Mouse (Mus musculus): ENCODE results near the gene Ptgdr2. TPM values are rescaled to one million over a fixed set of nuclear protein-coding genes. Genes with fewer than 3 reads are reported as not detected.
A peak's percentile ranks its signal among the peaks of the same experiment; 100 is the strongest.

Gene Ptgdr2
- polyA plus RNA-seq, 1 experiment from 2014 or later, result not detected

DNA sequence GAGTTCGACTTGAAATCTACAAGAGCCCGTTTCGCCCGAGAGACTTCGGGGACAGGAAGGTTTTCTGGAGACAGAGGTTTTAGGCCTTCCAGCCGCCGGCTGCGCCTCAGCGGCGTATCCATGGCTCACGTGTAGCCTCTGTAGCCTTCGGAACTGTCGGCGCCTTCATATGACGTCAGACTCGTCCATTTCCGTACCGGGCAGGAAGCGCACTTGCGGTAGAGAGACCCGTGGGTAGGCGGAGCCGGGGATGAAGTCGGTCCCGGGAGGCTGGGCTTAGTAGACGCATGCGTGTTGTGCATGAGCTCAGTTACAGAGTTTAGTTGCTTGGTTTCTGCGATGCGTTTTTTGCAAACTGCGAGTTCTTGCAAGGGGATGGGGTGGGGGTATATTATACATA lies 12.2 kb downstream of the Ptgdr2 start, which contains the start of gene Ccdc86:
Ccdc86 (minus strand) TSS at position 155 of the 400 bp plus-strand sequence.
- no peaks in the 10 kb centered on the region for H3K27me3 ChIP-seq (ENCODE audit: control insufficient read depth, insufficient read depth, low read length)
- H3K36me3 ChIP-seq (replicated peaks; ENCODE audit: control insufficient read depth, insufficient read depth, low read depth, low read length), result peaks cover 9% of the 10 kb centered on the region; the same call in 1 of the 2 replicates
- no peaks in the 10 kb centered on the region; the same call in 1 of the 2 replicates for H3K4me1 ChIP-seq (ENCODE audit: control insufficient read depth, insufficient read depth, low read length)
- ATAC-seq (replicated peaks; ENCODE audit: insufficient number of reproducible peaks, low FRiP score, low TSS enrichment, low read depth) (peak; percentile 96), DNase-seq (ENCODE audit: low spot score) (peak; percentile 100)
- 0% methylated on average over 30 of the region's 30 CpGs for WGBS
- peak within 1 kb of the TSS; percentile 97 for H3K4me2 ChIP-seq (ENCODE audit: low read depth, low read length)
- H3K4me3 ChIP-seq (ENCODE audit: low read depth, low read length), result peak within 1 kb of the TSS; percentile 80
- peak within 1 kb of the TSS; percentile 79 for H3K9ac ChIP-seq (replicated peaks; ENCODE audit: low read length)
- H3K27ac ChIP-seq (replicated peaks; ENCODE audit: low read depth, low read length), result no peak within 1 kb of the TSS
- no peaks in the 10 kb centered on the region for H3K9me3 ChIP-seq (replicated peaks; ENCODE audit: control insufficient read depth, low read length)

DNA sequence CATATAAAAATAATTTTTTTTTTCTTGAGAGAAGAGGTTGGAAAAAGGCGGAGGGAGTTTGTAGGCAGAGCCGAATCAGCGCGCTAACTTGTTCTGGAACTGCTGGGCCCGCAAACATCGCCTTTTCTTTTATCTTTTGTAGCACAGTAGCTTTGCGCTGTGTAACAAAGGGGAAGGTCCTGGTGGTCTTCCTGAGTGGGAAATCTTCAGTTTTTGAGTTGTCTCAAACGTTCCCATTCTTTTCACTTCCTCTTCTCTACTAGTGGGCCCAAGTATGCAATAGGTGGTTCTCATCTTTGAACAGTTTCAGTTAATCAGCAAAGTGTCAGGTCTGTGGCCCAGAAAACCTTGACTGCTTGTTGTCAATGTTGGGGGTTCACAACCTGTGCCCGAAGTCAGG lies 12.6 kb downstream of the Ptgdr2 start:
- no peak for DNase-seq (ENCODE audit: low spot score)
- WGBS, result 39% methylated on average over 9 of the region's 9 CpGs
- Histone ChIP-seq H3K36me3 (replicated peaks; ENCODE audit: control insufficient read depth, insufficient read depth, low read depth, low read length) (peaks cover 7% of the 10 kb centered on the region; the same call in 1 of the 2 replicates), H3K4me2 (ENCODE audit: low read depth, low read length) (peak overlapping the region; percentile 37; the same call in 1 of the 2 replicates), H3K9me3 (replicated peaks; ENCODE audit: control insufficient read depth, low read length) (no peaks in the 10 kb centered on the region), H3K27ac (replicated peaks; ENCODE audit: low read depth, low read length) (no peak overlapping the region), H3K4me3 (ENCODE audit: low read depth, low read length) (no peak overlapping the region), H3K9ac (replicated peaks; ENCODE audit: low read length) (no peak overlapping the region; the same call in 1 of the 2 replicates), H3K4me1 (ENCODE audit: control insufficient read depth, insufficient read depth, low read length) (no peaks in the 10 kb centered on the region; the same call in 1 of the 2 replicates), H3K27me3 (ENCODE audit: control insufficient read depth, insufficient read depth, low read length) (no peaks in the 10 kb centered on the region)
- ATAC-seq (replicated peaks; ENCODE audit: insufficient number of reproducible peaks, low FRiP score, low TSS enrichment, low read depth), result no peak

DNA sequence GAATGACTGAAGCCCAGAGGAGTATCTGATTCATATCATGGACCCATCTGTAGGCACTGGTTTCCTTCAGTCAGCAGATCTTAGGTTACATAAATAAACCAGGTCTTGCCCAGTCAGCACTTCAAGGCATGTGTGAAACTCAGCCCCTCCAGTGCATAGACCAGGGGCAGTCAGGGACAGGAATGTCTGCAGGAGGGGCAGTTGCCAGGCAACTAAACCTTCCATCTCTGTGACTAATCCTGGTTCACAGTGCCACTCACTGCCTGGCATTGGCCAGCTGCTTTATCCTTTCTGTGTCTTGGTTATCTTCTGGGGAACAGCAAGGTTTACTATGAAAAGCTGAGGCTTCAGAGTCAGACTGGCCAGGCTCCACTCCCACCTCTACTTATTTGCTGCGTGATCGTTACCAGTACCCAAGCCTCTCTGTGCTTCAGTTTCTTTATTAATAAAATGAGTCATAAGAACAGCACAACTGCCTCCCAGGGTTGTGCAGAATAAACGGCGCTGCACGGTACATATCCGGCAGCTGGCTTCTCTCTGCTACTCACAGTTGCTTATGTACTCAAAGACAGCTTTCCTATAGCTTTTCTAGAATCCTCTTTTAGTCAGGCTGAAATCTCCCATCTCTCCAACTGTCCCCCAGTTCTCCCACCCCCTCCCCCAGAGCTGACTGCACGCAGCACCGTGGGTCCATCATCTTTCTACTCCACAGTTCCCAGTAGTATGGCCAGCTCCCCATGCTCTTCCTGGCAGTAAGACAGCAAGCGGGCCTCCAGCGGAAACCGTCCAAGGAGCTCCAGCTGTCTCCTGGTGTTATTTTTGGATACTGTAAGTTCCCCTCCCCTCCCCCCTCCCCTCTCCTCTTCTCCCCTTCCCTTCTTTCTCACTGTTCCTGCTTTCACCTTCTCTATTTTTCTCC lies 15.3 kb downstream of the Ptgdr2 start:
- Histone ChIP-seq H3K4me1 (ENCODE audit: control insufficient read depth, insufficient read depth, low read length) (no peaks in the 10 kb centered on the region; the same call in 1 of the 2 replicates), H3K36me3 (replicated peaks; ENCODE audit: control insufficient read depth, insufficient read depth, low read depth, low read length) (no peaks in the 10 kb centered on the region), H3K4me2 (ENCODE audit: low read depth, low read length) (no peak overlapping the region), H3K4me3 (ENCODE audit: low read depth, low read length) (no peak overlapping the region), H3K27ac (replicated peaks; ENCODE audit: low read depth, low read length) (peak overlapping the region; percentile 41; the same call in 1 of the 2 replicates), H3K9ac (replicated peaks; ENCODE audit: low read length) (no peak overlapping the region), H3K9me3 (replicated peaks; ENCODE audit: control insufficient read depth, low read length) (no peaks in the 10 kb centered on the region), H3K27me3 (ENCODE audit: control insufficient read depth, insufficient read depth, low read length) (no peaks in the 10 kb centered on the region)
- WGBS, result 69% methylated on average over 11 of the region's 11 CpGs
- ATAC-seq (replicated peaks; ENCODE audit: insufficient number of reproducible peaks, low FRiP score, low TSS enrichment, low read depth) (0 out of 2 replicates have a peak, but pooled peaks have one; percentile 5), DNase-seq (ENCODE audit: low spot score) (peak; percentile 21)

- ATAC-seq (replicated peaks; ENCODE audit: insufficient number of reproducible peaks, low FRiP score, low TSS enrichment, low read depth) (no peak; the same call in 1 of the 2 replicates), DNase-seq (ENCODE audit: low spot score) (peak; percentile 89)
- Histone ChIP-seq H3K4me1 (ENCODE audit: control insufficient read depth, insufficient read depth, low read length) (no peaks in the 10 kb centered on the region), H3K4me2 (ENCODE audit: low read depth, low read length) (no peak overlapping the region), H3K9ac (replicated peaks; ENCODE audit: low read length) (no peak overlapping the region), H3K9me3 (replicated peaks; ENCODE audit: control insufficient read depth, low read length) (no peaks in the 10 kb centered on the region), H3K27ac (replicated peaks; ENCODE audit: low read depth, low read length) (no peak overlapping the region), H3K4me3 (ENCODE audit: low read depth, low read length) (no peak overlapping the region), H3K27me3 (ENCODE audit: control insufficient read depth, insufficient read depth, low read length) (no peaks in the 10 kb centered on the region), H3K36me3 (replicated peaks; ENCODE audit: control insufficient read depth, insufficient read depth, low read depth, low read length) (no peaks in the 10 kb centered on the region)
- 35% methylated on average over 11 of the region's 11 CpGs for WGBS
Measured at GRCm38 (mm10) chr19:10959085-10959977, 22.4 kb downstream of the Ptgdr2 start.

GRCm38 (mm10) chr19:10959978-10960346 lies 23.0 kb downstream of the Ptgdr2 start:
- 44% methylated on average over 12 of the region's 12 CpGs for WGBS
- ATAC-seq (replicated peaks; ENCODE audit: insufficient number of reproducible peaks, low FRiP score, low TSS enrichment, low read depth), result no peak
- H3K4me2 ChIP-seq (ENCODE audit: low read depth, low read length), result no peak overlapping the region

DNA sequence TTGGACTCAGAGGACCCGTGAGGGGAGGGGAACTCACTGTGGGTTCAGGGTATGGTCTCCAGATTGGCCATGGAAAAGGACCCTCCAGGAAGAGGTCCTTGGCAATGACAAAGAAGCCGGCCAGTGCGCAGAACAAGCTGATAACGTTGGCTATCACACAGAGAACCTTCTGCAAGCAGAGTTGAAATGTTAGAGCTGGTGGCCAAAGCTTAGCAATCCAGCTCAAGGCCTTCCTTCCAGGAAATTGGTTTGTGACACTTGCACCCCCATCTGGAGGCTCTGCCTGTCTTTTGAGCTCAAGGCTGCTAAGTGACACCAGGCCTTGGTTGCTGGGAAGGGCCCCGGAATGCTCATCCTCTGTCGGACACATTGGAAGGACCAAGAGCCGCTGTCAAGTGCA lies 28.8 kb downstream of the Ptgdr2 start:
- Histone ChIP-seq H3K9me3 (replicated peaks; ENCODE audit: control insufficient read depth, low read length) (no peaks in the 10 kb centered on the region), H3K4me1 (ENCODE audit: control insufficient read depth, insufficient read depth, low read length) (no peaks in the 10 kb centered on the region), H3K4me2 (ENCODE audit: low read depth, low read length) (no peak overlapping the region), H3K27ac (replicated peaks; ENCODE audit: low read depth, low read length) (no peak overlapping the region), H3K36me3 (replicated peaks; ENCODE audit: control insufficient read depth, insufficient read depth, low read depth, low read length) (no peaks in the 10 kb centered on the region), H3K4me3 (ENCODE audit: low read depth, low read length) (no peak overlapping the region), H3K9ac (replicated peaks; ENCODE audit: low read length) (no peak overlapping the region), H3K27me3 (ENCODE audit: control insufficient read depth, insufficient read depth, low read length) (no peaks in the 10 kb centered on the region)
- WGBS, result 86% methylated on average over 7 of the region's 7 CpGs
- no peak for ATAC-seq (replicated peaks; ENCODE audit: insufficient number of reproducible peaks, low FRiP score, low TSS enrichment, low read depth)
- no peak for DNase-seq (ENCODE audit: low spot score)

More at GRCm38 (mm10) chr19:10959978-10960346, 23.0 kb downstream of the Ptgdr2 start:
- Histone ChIP-seq H3K9ac (replicated peaks; ENCODE audit: low read length) (no peak overlapping the region), H3K9me3 (replicated peaks; ENCODE audit: control insufficient read depth, low read length) (no peaks in the 10 kb centered on the region), H3K4me3 (ENCODE audit: low read depth, low read length) (no peak overlapping the region), H3K36me3 (replicated peaks; ENCODE audit: control insufficient read depth, insufficient read depth, low read depth, low read length) (no peaks in the 10 kb centered on the region), H3K27me3 (ENCODE audit: control insufficient read depth, insufficient read depth, low read length) (no peaks in the 10 kb centered on the region), H3K27ac (replicated peaks; ENCODE audit: low read depth, low read length) (no peak overlapping the region), H3K4me1 (ENCODE audit: control insufficient read depth, insufficient read depth, low read length) (no peaks in the 10 kb centered on the region)
- DNase-seq (ENCODE audit: low spot score), result no peak

DNA sequence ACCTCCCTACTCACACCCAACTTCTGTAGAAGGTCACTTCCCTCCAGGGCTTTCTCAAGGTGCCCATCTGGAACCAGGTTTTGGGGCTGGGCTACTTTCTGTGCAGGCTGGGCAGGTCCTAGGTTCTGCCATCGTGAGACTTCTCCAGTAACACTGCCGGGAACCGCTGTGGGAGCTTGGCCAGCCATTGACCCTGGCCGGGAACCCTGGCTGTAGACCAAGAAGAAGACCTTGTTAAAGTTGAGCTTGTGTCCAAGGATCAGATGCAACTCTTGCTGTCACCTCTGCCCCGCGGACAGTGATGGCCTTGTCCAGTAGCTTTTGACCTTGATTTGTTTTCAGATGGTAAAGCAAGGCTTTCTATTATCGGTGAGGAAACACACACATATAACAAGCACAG lies 31.6 kb downstream of the Ptgdr2 start:
- DNase-seq (ENCODE audit: low spot score), result no peak
- ATAC-seq (replicated peaks; ENCODE audit: insufficient number of reproducible peaks, low FRiP score, low TSS enrichment, low read depth), result no peak
- WGBS, result 89% methylated on average over 7 of the region's 7 CpGs
- Histone ChIP-seq H3K9ac (replicated peaks; ENCODE audit: low read length) (no peak overlapping the region), H3K4me3 (ENCODE audit: low read depth, low read length) (no peak overlapping the region), H3K27ac (replicated peaks; ENCODE audit: low read depth, low read length) (no peak overlapping the region), H3K36me3 (replicated peaks; ENCODE audit: control insufficient read depth, insufficient read depth, low read depth, low read length) (no peaks in the 10 kb centered on the region), H3K4me2 (ENCODE audit: low read depth, low read length) (no peak overlapping the region), H3K27me3 (ENCODE audit: control insufficient read depth, insufficient read depth, low read length) (no peaks in the 10 kb centered on the region), H3K9me3 (replicated peaks; ENCODE audit: control insufficient read depth, low read length) (no peaks in the 10 kb centered on the region), H3K4me1 (ENCODE audit: control insufficient read depth, insufficient read depth, low read length) (no peaks in the 10 kb centered on the region)
